Mouse (Mus musculus): ENCODE measurements around the gene Rslcan18.
"Not testable (repeated sequence)": the region's sequence is repeated elsewhere in the genome, so short reads cannot be mapped to it uniquely, and the experiment has no call there.

Rslcan18 gene

GRCm38 (mm10) chr13:67116163-67116562, at the start of gene Rslcan18:
Rslcan18 (minus strand) TSS chr13:67116263.
- DNase-seq (ENCODE audit: low spot score), result not testable (repeated sequence)

DNA sequence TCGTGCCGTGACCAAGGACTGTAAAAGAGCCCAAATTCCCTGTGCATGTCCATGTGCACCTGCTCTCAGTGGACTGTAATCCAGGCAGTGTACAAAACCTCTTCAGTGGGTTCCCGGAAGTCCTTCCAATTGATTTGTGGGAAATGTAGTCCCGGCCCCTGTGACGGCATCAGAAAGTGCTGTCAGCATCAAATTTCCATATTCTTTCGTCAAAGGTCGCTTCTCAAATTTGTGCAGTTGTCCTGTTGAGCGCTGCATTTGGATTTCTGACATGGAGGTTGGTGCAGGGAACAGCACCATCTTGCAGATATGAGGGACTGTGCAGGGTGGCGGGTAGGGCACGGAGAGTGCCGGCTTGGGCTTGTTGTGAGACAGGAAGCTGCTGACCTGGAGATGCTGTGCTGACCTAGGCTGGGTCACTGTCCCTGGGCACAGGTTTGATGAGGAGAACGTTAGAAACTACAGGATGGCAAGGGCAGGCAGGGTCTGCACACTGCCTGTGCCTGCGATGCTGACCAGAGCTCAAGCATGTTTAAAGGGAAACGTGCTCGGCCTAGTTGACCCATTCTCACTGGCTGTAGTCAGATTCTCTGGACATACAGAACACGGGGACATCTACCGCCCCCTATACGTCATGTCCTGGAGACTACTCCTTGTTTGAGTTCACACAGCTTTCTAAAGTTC, 12.1 kb upstream of the Rslcan18 start:
- DNase-seq (ENCODE audit: low spot score), result peak; percentile 66

DNA sequence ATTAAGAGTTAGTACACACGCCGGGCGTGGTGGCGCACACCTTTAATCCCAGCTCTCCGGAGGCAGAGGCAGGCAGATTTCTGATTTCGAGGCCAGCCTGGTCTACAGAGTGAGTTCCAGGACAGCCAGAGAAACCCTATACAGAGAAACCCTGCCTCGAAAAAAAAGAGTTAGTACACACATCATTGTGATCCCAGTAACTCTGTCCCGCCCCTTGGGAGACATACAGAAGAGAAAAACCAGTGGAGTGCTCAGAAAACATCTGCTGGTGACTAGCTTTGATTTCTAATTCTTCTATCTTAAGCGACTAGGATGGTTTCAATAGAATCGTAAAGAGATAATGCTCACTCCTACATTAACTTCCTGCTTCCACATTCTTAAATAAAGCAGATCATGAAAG, 11.4 kb upstream of the Rslcan18 start:
- not testable (repeated sequence) for DNase-seq (ENCODE audit: low spot score)

GRCm38 (mm10) chr13:67124460-67124859, 8.4 kb upstream of the Rslcan18 start:
- no peak for DNase-seq (ENCODE audit: low spot score)

GRCm38 (mm10) chr13:67121360-67121759, 5.3 kb upstream of the Rslcan18 start, which contains the start of gene Zfp759:
Zfp759 (plus strand) TSS chr13:67121660.
- DNase-seq (ENCODE audit: low spot score), result not testable (repeated sequence)

DNA sequence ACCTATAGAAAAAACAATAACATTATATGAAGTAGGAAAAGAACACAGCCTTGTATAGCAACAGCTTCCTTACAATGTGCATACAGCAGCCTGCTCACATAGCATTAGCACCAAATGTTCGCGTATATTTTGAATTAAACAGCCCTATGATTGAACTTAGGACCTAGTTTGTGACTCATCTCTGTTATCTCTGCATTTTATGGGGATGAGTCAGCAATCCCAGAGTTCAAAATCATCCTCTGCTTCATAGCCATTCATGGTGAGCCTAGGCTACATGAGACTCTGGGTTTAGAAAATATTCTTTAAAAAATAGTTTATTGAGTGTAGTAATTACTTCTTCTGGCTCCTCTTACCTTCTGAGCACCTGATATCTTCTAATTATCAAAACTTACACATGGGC, 2.8 kb downstream of the Rslcan18 start:
- DNase-seq (ENCODE audit: low spot score), result no peak

- no peak for DNase-seq (ENCODE audit: low spot score)
These were observed 4.0 kb downstream of the Rslcan18 start for GRCm38 (mm10) chr13:67112096-67112495.

- DNase-seq (ENCODE audit: low spot score), result peak; percentile 9
These were observed 7.2 kb downstream of the Rslcan18 start for GRCm38 (mm10) chr13:67108821-67109206.

DNA sequence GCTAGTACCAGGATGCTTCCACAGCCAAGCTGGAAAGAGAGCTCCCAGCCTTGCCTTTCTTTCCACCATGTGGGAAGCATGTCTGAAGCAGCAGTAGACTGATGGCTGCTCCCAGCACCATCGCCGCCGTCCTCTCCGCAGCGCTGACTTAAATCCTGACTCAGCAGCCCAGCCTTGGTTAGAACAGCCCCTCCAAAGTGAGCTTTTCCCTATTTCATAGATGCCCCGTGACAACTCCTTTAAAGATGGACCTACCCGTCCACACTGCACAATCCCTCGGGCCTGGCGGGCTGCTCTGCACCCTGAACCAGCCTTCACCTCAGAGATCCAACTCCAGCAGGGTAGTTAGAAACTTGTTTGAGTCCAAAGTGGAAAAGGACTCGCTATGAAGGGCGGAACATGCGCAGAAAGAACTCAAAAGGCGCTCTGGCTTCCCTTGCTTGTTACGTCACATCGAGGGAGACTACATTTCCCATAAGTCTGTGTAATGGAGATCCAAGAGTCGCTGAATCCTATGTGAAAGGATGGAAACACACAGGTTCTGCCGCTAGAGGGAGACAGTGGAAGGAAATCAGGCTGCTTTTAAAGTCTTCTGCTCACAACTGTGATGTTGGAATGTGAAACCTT, 7.8 kb downstream of the Rslcan18 start, which contains the start of gene Gm28557:
TSS of gene Gm28557 (minus strand) at position 411 of the 627 bp plus-strand sequence.
- peak; percentile 89 for DNase-seq (ENCODE audit: low spot score)

- no peak for DNase-seq (ENCODE audit: low spot score)
These were observed 8.4 kb downstream of the Rslcan18 start for GRCm38 (mm10) chr13:67107681-67108080.

DNA sequence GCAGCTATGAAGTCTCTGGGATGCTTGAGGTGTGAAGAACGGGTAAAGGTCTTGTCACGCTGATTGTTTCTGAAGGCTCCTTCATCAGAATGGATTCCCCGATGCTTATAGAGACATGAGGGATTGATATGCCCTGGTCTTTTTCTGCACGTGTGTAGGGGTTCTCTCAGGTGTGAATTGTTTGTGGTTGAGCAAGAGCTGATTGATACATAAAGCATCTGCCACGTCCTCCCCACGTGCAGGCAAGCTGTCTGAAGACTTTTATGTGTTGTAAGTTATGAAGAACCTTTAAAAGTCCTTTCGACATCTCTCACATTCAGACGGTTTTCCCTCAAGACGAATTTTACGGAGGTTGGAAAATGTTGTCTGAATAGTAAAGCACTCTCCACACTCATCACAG, 18.2 kb downstream of the Rslcan18 start, which contains the start of gene Zfp708:
TSS of gene Zfp708 (minus strand) at position 101 of the 400 bp plus-strand sequence.
- no peak for DNase-seq (ENCODE audit: low spot score)

DNA sequence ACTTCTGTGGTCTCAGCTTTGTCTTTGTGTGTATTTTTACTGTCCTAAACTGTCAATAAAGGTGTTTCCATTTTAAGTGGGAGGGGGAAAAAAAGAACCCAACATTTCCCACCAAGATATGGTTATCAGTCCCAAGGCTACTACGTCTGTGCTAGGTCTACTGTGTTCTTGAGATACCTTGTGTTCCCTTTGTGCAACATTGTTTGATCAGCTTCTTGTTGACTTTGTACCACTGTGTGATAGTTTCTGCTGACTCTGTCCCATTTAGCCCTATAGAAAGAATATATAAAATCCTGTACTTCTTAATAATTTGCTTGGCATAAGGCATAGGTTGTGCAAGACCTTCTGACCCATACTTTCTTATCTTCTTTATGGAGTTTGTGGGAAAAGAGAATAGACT, 25.9 kb downstream of the Rslcan18 start:
- DNase-seq (ENCODE audit: low spot score), result no peak

- DNase-seq (ENCODE audit: low spot score), result no peak
These were observed 34.1 kb downstream of the Rslcan18 start for GRCm38 (mm10) chr13:67081946-67082345.

DNA sequence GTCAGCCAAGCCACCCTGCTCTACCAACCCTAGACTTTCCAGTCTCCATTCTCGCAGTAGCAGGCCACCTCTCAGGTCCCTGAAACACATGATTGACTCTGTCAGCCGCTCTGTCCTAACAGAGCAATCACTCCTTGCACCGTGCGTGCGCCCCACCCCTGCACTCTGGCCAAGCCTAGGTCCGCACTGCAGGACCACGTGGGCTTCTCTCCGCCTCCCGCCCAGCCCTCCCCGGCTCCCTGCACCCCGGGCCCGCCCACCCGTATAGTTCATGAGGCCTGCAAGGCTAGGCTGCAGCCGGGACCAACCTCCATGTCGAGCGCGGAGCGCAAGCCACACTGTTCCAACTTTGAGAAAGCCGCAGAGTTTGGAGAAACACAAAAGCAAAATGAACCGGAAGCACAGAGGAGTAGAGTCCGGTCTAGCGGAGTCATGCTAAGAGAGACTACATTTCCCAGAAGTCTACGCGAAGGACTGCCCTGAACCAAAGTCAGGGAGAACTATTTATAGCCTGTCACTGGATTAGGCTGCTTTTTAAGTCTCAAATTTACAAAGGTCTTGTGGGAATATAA, 34.8 kb downstream of the Rslcan18 start:
- DNase-seq (ENCODE audit: low spot score), result peak; percentile 65

GRCm38 (mm10) chr13:67077244-67077643, 38.8 kb downstream of the Rslcan18 start:
- no peak for DNase-seq (ENCODE audit: low spot score)

GRCm38 (mm10) chr13:67072786-67073185, 43.3 kb downstream of the Rslcan18 start:
- no peak for DNase-seq (ENCODE audit: low spot score)

- no peak for DNase-seq (ENCODE audit: low spot score)
These were observed 50.7 kb downstream of the Rslcan18 start for GRCm38 (mm10) chr13:67065386-67065785.

DNA sequence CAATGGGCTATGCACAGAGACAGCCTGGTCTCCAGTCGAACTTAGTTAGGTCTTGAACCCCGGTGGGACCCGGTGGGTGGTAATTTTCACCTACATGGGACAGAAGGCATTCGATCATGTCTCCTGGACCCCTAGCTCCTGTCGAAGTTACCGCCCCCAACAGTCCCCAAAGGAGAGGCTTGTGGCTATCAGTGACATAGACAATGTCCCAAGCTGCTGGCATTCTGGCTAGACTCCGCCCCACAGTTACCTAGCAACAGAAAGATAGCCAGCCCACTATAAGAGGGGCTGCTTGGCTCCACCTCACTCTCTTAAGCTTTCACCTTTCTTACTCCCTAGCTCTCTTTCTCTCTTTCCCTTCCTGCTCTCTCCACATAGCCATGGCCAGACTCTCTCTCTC, 53.6 kb downstream of the Rslcan18 start:
- DNase-seq (ENCODE audit: low spot score), result no peak

- DNase-seq (ENCODE audit: low spot score), result peak; percentile 82
These were observed 55.2 kb downstream of the Rslcan18 start, which contains the start of gene Zfp712 for GRCm38 (mm10) chr13:67060786-67061358. Zfp712 (minus strand) TSS chr13:67061170.

DNA sequence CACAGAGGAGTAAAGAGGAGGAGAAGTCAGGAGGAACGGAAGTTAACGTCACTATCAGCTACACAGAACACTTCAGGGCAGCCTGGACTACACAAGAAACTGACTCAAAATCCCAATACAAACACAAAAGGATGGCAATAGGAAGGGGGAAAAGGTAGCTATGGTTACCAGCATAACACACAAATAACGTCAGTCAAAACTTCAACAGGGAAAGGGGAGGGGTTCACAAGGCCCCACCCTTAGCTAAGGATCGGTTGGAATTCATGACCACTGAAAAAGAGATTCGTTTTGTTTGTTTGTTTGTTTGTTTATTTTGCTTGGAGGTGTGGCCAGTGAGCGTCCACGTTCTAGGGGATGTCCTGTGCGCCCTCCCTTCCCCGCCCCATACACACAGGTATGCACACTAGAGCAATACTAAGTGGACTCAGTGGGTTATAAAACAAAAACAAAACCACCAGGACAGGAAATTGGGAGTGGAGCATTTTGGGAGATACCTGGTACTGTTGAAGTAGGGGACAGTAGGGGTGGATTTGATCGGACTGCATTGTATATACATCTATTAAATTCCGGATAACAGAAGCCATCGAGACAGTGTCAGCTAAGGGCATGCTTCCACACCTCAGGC, 55.8 kb downstream of the Rslcan18 start:
- DNase-seq (ENCODE audit: low spot score), result no peak
